In genomic region chr5:37047206-37047915, GRCm38 (mm10) we compare ENCODE assay signal across 9 mouse cellular contexts. TPM values are rescaled to one million over a fixed set of nuclear protein-coding genes. Genes with fewer than 3 reads are reported as not detected.
DNase-seq lines count a peak whose midpoint lies in the region; ATAC-seq lines count a peak whose summit lies in the region.
"Had no signal": no experiment of that assay in that cellular context is flagged by ENCODE, and none has a peak within 500 bp of the region (broad histone marks: within the 10 kb centered on the region; RNA-seq: fewer than 3 reads in every experiment).

No protein-coding gene starts in this region.

- 0 out of 2 replicates have a peak, but pooled peaks have one; percentile 13 for ATAC-seq in common myeloid progenitor, adult 5-6 weeks (replicated peaks; ENCODE audit: low read depth, poor library complexity, severe bottlenecking)

- intact Hi-C loops in left cerebral cortex, postnatal 14 days (cut with DNase I): no loop called here

- peak; percentile 30 for DNase-seq in 416B (ENCODE audit: low read depth)
- peak; percentile 52 to 55 for DNase-seq in B cell, adult 2 months
- DNase-seq in spleen, postnatal 36 days (ENCODE audit: low spot score in 2 of 2): peak; percentile 76 to 77
- no peak for DNase-seq in retina, embryonic 14.5 days (ENCODE audit: low spot score)
- DNase-seq in left cerebral cortex, postnatal 14 days (ENCODE audit: low spot score in 2 of 2): no peak
- no peak for DNase-seq in cerebellum, adult 9-11 months
- DNase-seq: cerebellum, postnatal 10 days; kidney, adult 18-20 months had no signal

RNA-seq across cellular contexts. Expression of gene Gm1043, which starts 37.8 kb away (rescaled TPM):
- total RNA-seq in common myeloid progenitor, adult 5-6 weeks (2017): not detected in 2 replicates
- total RNA-seq in left cerebral cortex, postnatal 14 days (2021): 10 to 100 TPM; 26.0 to 28.3 TPM

RNA-seq across cellular contexts. Expression of gene Wfs1, which starts 58.4 kb away (rescaled TPM):
- 0.64 and 1.4 TPM in 2 replicates for total RNA-seq in common myeloid progenitor, adult 5-6 weeks (2017)
- 100 to 1,000 TPM in 1 of 2 experiments, 10 to 100 TPM in 1; 94.8 to 121 TPM for total RNA-seq in left cerebral cortex, postnatal 14 days (2021)

Comparison
In these comparisons a context has a peak if more than half of its experiments do, and no peak if none do; other contexts are left out.
1. DNase-seq: peak in 416B (single experiment), B cell, adult 2 months (2 of 2) and spleen, postnatal 36 days (2 of 2); none in retina, embryonic 14.5 days (single experiment), left cerebral cortex, postnatal 14 days (0 of 2) and cerebellum, adult 9-11 months (single experiment).
2. RNA of gene Gm1043, which starts 37.8 kb away (total RNA-seq): 26.0 to 28.3 TPM in left cerebral cortex, postnatal 14 days; not detected in common myeloid progenitor, adult 5-6 weeks; every median in the first group is over 10 times any median in the second.
3. RNA of gene Wfs1, which starts 58.4 kb away (total RNA-seq): 94.8 to 121 TPM in left cerebral cortex, postnatal 14 days; 0.64 to 1.4 TPM in common myeloid progenitor, adult 5-6 weeks; every median in the first group is over 10 times any median in the second.